8 mouse cellular contexts compared by ENCODE assay signal in the genomic region with DNA sequence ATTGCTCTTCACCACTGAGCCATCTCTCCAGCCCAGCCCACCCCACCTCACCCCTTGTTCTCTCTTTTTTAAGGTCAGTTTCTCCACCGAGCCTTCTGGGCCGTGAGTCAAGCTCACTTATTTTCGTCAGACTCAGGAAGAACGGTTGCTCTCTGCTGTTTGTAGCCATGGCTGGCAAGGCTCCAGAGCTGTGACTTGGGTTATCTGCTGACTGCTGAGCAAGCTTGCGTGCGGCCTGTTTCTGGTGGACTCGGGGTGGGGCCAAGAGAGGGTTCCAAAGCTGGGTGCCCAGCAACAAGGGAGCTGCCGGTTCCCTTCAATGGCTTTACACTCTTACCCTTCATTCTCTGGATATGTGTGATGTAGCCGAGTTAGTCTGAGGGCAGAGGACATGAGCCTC. TPM values are rescaled to one million over a fixed set of nuclear protein-coding genes. Genes with fewer than 3 reads are reported as not detected.
DNase-seq lines count a peak whose midpoint lies in the region; ATAC-seq and TF ChIP-seq lines count a peak whose summit lies in the region.

No protein-coding gene starts in this region.

- no peaks in the 10 kb centered on the region for H3K36me3 ChIP-seq in kidney, adult 2 months (ENCODE audit: control insufficient read depth, insufficient read depth, low read length)
- H3K36me3 ChIP-seq in kidney, embryonic 16.5 days (ENCODE audit: insufficient read depth, low read length) = 0 out of 2 replicates have a peak, but pooled peaks cover 3% of the 10 kb centered on the region
- no peaks in the 10 kb centered on the region for H3K36me3 ChIP-seq in forebrain, postnatal 0 days (ENCODE audit: insufficient read depth)

- intact Hi-C loops in heart, postnatal 25 days (cut with DNase I) = no loop called here

- no peaks in the 10 kb centered on the region for H3K9me3 ChIP-seq in kidney, embryonic 16.5 days (ENCODE audit: low read length)
- H3K9me3 ChIP-seq in forebrain, postnatal 0 days (ENCODE audit: low read length) = no peaks in the 10 kb centered on the region

- ATAC-seq in kidney, embryonic 16.5 days (ENCODE audit: low FRiP score, low TSS enrichment) = no peak
- no peak for ATAC-seq in forebrain, postnatal 0 days

- DNase-seq in kidney, adult 2 months = peak; percentile 89
- DNase-seq in brain, adult 2 months (ENCODE audit: low read depth, low spot score) = peak; percentile 75
- peak; percentile 73 for DNase-seq in heart, postnatal 25 days (ENCODE audit: low spot score)
- DNase-seq in lung, postnatal 25 days (ENCODE audit: low spot score) = peak; percentile 57
- no peak for DNase-seq in retina, postnatal 1 day
- DNase-seq in spleen, adult 12 weeks (ENCODE audit: low spot score) = no peak
- DNase-seq in forebrain, postnatal 0 days = no peak

- peaks cover 30% of the 10 kb centered on the region for H3K4me1 ChIP-seq in kidney, adult 2 months (ENCODE audit: control insufficient read depth, insufficient read depth, low read length)
- H3K4me1 ChIP-seq in kidney, embryonic 16.5 days (ENCODE audit: insufficient read depth, low read length) = peaks cover 44% of the 10 kb centered on the region
- peaks cover 4% of the 10 kb centered on the region; the same call in 1 of the 2 replicates for H3K4me1 ChIP-seq in forebrain, postnatal 0 days (ENCODE audit: insufficient read depth)

- no peak for TF ChIP-seq CTCF in kidney, adult 2 months (conservative IDR thresholded peaks at IDR 0.05; ENCODE audit: insufficient read depth, insufficient read length, low read depth, low read length)
- TF ChIP-seq CTCF in forebrain, postnatal 0 days (IDR thresholded peaks at IDR 0.05; ENCODE audit: low read depth) = no peak

- no peak overlapping the region for H3K4me3 ChIP-seq in kidney, adult 2 months (ENCODE audit: insufficient read depth, low read depth, low read length)
- no peak overlapping the region for H3K4me3 ChIP-seq in kidney, embryonic 16.5 days (ENCODE audit: low read length)
- H3K4me3 ChIP-seq in forebrain, postnatal 0 days (ENCODE audit: low read depth, low read length) = no peak overlapping the region

- no peak overlapping the region for H3K9ac ChIP-seq in kidney, embryonic 16.5 days (replicated peaks; ENCODE audit: low read length)
- H3K9ac ChIP-seq in forebrain, postnatal 0 days = no peak overlapping the region

- TF ChIP-seq POLR2A in kidney, adult 2 months (IDR thresholded peaks at IDR 0.05; ENCODE audit: low read depth, low read length) = no peak

- H3K4me2 ChIP-seq in kidney, embryonic 16.5 days (replicated peaks; ENCODE audit: low read depth, low read length) = no peak overlapping the region
- no peak overlapping the region for H3K4me2 ChIP-seq in forebrain, postnatal 0 days (ENCODE audit: low read depth)

- no peak overlapping the region for H3K27ac ChIP-seq in kidney, adult 2 months (ENCODE audit: insufficient read depth, low read depth, low read length)
- no peak overlapping the region for H3K27ac ChIP-seq in kidney, embryonic 16.5 days (ENCODE audit: low read length)
- no peak overlapping the region for H3K27ac ChIP-seq in forebrain, postnatal 0 days (ENCODE audit: low read depth, low read length)

- no peaks in the 10 kb centered on the region for H3K27me3 ChIP-seq in kidney, adult 2 months (replicated peaks; ENCODE audit: control insufficient read depth, insufficient read depth, low read length)
- H3K27me3 ChIP-seq in kidney, embryonic 16.5 days (ENCODE audit: insufficient read depth, low read length) = no peaks in the 10 kb centered on the region
- no peaks in the 10 kb centered on the region for H3K27me3 ChIP-seq in forebrain, postnatal 0 days (ENCODE audit: insufficient read depth, low read length)

- WGBS in kidney, adult 2 months = 44% methylated on average over 9 of the region's 9 CpGs
- WGBS in kidney, embryonic 16.5 days = 59% methylated on average over 9 of the region's 9 CpGs
- WGBS in forebrain, postnatal 0 days = 81% methylated on average over 9 of the region's 9 CpGs

RNA-seq across cellular contexts. Expression of gene Sulf2, which starts 15.0 kb away (rescaled TPM):
- polyA plus RNA-seq in kidney, adult 2 months (2012; rRNA removed) = 18.6 and 23.8 TPM in 2 replicates
- 52.7 and 54.8 TPM in 2 replicates for polyA plus RNA-seq in kidney, embryonic 16.5 days (2015; fragmentation: Nextera tagmentation; extraction: Ambion mirVana)
- 10 to 100 TPM; 48.7 to 54.3 TPM for total RNA-seq in heart, postnatal 25 days (2021)
- total RNA-seq in forebrain, postnatal 0 days (2014; rRNA removed) = 65.6 and 95.6 TPM in 2 replicates
- 54.4 and 67.5 TPM in 2 replicates for polyA plus RNA-seq in forebrain, postnatal 0 days (2015; fragmentation: Nextera tagmentation; extraction: Ambion mirVana)

Comparison
In these comparisons a context has a peak if more than half of its experiments do, and no peak if none do; other contexts are left out.
1. DNase-seq: peak in kidney, adult 2 months (single experiment), brain, adult 2 months (single experiment), heart, postnatal 25 days (single experiment) and lung, postnatal 25 days (single experiment); none in retina, postnatal 1 day (single experiment), spleen, adult 12 weeks (single experiment) and forebrain, postnatal 0 days (single experiment).